Mouse (Mus musculus) thymus, postnatal 0 days (tissue): ENCODE results near the gene Zc3hc1. TPM values are rescaled to one million over a fixed set of nuclear protein-coding genes. Genes with fewer than 3 reads are reported as not detected.
"Not testable (repeated sequence)": the region's sequence is repeated elsewhere in the genome, so short reads cannot be mapped to it uniquely, and the experiment has no call there.

Source experiments
- DNase-seq: peaks from one replicate; pipeline ENCODE4 v3.0.0-alpha.2; 2015; ENCODE audit warnings: low spot score
- polyA plus RNA-seq: library from polyadenylated mRNA; unstranded; fragments of >200 nt; fragmentation: Nextera tagmentation; extraction: Ambion mirVana; gene quantifications from 2 replicates; pipeline ENCODE4 v1.2.1, GENCODE M21; 2015

The Zc3hc1 gene
- 48.8 and 49.2 TPM in 2 replicates for polyA plus RNA-seq

GRCm38 (mm10) chr6:30390714-30391697 is at the start of gene Zc3hc1:
TSS of gene Zc3hc1 (minus strand) at chr6:30391028.
- peak; percentile 88 for DNase-seq

GRCm38 (mm10) chr6:30439576-30439975 is 48.7 kb upstream of the Zc3hc1 start:
- no peak for DNase-seq

DNA sequence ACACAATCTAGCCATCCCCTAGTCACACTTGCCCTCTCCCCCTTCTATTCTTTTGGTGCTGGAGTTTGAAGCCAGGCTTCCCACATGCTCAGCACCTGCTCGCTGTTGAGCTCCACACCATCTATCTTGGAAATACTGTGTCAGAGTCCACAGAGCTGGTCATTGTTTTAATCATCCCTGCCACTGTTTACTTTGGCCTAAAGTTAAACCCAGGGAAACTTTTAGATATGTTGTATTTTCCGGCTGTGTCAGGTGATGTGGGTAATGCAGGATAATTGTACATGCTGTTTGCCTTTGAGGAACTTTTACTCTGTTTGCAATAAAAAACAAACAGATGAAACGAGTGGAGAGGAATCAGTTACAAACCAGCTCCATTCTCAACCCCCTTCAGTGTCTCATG is 46.2 kb upstream of the Zc3hc1 start:
- no peak for DNase-seq

DNA sequence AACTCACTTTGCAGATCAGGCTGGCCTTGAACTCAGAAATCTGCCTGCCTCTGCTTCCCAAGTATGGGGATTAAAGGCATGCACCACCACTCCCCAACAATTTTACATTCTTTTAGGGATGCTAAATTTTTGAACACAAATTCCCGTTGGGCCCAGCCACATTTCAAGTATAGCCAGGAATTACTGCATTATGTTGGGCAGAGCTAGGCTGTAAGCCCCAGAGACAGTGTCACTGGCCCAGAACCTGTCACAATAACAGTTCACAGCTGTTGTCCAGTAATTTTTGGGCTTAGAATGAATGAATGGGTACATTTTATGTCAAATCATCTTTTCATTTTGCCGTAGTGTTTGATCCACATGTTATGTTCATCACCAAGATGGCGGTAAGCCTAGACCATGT is 45.6 kb upstream of the Zc3hc1 start:
- DNase-seq, result no peak

DNA sequence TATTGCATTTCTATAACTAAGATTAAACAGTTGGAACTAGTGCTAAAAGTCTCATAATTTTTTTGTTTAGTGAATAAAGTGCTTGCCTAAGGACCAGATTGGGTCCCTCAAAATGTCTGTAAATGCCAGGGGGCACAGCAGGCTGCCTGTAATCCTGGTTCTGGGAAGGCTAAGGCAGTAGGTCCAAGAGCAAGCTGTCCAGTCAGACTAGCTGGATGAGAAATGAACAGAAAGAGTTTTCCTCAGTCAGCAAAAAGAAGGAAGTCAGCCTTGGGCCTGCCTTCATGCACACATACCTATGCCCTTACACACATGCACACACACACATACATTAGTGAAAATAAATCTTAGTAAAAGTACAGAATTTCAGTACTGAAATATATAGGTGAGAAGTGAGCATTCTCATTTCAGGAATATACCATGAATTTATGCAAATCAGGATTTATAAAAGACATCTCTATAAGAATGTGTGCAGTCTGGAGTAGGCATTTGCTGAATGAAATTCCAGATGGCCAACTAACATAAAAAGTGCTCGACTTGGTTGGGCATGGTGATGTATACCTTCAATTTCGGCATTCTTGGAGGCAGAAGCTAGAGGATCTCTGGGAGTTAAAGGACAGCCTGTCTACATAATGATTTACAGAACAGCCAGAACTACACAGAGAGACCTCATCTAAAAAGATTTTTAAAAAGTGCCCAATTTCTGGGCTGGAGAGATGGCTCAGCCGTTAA is 41.8 kb upstream of the Zc3hc1 start:
- DNase-seq, result no peak

DNA sequence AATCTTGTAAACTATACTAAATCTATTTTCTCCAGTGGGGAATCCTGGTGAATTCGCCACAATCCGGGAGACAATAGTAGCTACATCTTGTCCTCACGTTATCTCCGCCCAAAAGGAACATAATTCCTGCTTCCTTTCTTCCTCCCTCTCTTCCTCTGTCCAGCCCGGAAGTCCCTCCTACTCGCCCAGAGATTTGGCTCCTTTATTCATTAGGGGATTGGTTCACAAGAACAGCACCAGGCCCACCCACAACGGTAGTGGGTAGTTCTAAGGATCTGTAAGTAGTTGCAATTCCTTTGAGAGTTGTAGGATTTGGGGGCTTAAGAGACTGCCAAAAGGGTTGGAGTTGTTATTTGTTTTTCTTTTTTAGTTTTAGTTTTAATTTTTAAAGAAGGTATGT is 26.0 kb upstream of the Zc3hc1 start:
- DNase-seq, result no peak

GRCm38 (mm10) chr6:30416126-30416525 is 25.3 kb upstream of the Zc3hc1 start:
- no peak for DNase-seq

- DNase-seq, result no peak
Measured at GRCm38 (mm10) chr6:30411311-30411710, 20.5 kb upstream of the Zc3hc1 start.

DNA sequence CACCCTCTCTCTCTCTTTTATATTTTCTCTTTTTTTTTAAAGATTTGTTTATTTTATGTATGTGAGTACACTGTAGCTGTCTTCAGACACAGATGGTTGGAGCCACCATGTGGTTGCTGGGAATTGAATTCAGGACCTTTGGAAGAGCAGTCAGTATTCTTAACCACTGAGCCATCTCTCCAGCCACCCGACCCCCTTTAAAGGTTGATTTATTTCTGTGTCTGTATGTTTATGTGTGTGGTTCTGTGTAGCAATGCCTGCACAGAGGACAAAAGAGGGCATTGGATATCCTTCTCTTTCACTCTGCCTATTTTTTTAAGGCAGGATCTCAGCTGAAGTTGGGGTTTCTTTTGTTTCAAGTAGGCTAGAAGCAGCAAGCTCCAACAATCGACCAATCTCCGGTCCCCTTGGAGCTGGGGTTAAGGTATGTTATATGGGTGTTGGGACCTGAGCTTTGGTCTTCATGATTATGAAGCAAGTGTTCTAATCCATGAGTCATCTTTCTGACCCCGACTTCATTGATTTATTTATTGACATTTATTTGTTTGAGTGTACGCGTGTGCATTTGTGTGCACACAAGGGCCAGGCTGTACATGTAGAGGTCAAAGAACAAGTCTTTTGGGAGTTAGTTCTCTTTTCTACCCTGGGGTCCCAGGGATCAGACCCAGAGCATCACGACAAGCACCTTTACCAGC is 18.7 kb upstream of the Zc3hc1 start:
- DNase-seq, result no peak

DNA sequence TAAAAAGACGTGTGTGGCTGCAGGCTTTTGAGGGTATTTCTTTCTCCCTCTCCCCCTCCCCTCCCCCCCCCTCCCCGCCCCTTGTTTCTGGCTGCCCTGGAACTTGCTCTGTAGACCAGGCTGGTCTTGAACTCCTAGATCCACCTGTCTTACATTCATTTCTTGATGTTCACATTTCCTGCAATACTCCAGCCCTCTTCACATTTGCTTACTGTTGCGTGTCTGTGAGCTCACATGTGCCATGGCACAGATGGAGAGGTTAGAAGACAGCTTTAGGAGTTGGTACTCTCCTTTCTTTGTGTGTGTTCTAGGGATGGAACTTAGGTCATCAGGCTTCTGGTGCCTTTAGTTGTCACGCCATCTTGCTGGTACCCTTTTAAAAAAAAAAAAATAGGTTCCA is 17.4 kb upstream of the Zc3hc1 start:
- DNase-seq, result no peak

DNA sequence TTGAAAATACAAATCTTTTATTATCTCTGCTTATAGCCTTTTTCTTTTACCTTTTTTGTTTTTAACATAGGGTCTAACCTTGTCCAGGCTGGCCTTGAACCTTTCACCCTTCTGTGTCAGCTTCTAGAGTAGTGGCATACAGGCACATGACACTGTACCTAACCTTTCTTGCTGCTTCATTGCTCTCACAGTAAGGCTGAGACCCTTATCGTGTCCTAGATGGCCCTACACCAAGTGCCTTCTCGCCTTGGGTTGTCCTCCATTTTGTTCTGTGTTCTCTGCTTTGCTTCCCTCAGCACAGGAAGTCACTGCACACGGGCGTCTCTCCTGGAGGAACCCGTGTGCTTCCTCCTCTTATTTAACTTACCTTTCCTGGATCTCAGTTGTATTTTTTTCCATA is 13.8 kb upstream of the Zc3hc1 start:
- no peak for DNase-seq

GRCm38 (mm10) chr6:30403465-30403864 is 12.6 kb upstream of the Zc3hc1 start:
- peak; percentile 78 for DNase-seq

DNA sequence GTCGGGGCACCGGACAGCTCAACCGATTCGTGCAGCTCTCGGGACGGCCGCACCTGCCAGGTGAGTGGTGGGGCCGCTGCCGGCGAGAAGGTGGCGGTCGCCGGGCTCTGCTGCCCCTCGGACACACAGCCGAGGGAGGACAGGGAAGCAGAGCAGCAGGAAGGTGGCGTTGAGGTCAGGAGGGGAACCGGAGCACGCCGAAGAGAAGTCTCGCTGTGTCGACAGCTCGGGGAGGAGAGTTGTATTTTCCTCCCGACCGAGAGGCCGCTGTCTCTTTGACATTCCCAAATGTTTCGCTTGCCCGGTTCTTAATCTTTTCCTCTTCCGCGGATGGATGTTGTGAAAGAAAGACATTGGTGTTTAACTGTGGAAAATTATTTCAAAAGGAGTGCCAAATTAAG is 11.3 kb upstream of the Zc3hc1 start:
- DNase-seq, result peak; percentile 26

GRCm38 (mm10) chr6:30401308-30402015 is 10.6 kb upstream of the Zc3hc1 start, which contains the start of gene Klhdc10:
TSS of gene Klhdc10 (plus strand) at chr6:30401868.
- DNase-seq, result peak; percentile 99

- DNase-seq, result peak; percentile 48
Measured at GRCm38 (mm10) chr6:30400716-30401115, 9.9 kb upstream of the Zc3hc1 start.

DNA sequence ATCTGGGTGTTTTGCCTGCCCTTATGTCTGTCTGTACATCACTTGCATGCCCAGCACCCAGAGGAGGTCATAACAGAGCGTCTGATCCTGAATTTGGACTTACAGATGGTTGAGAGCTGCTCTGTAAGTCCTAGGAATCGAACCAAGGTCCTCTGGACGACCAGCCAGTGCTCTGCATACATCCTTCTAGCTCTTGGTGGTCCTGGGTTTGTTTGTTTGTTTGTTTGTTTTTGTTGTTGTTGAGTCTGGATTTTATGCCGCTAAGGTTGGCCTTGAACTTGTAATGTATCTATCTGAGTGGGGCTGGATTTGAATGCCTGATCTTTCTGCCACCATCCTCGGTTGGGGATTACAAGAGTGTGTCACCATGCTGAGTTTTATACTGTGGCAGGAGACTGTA is 9.3 kb upstream of the Zc3hc1 start:
- DNase-seq, result no peak

- DNase-seq, result no peak
Measured at GRCm38 (mm10) chr6:30391996-30392395, 1.2 kb upstream of the Zc3hc1 start.

DNA sequence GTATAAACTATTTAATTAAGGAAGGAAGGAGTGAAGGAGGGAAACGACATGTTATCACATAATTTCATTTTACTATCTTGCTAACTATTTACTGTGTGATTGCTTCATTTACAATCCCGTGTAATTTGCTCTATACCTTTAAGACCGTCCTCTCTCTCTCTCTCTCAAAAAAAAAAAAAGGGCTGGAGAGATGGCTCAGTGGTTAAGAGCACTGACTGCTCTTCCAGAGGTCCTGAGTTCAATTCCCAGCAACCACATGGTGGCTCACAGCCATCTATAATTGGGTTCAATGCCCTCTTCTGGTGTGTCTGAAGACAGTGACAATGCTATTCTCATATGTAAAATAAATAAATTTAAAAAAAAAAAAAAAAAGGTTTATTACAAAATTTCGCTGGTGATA is 557 bp downstream of the Zc3hc1 start:
- not testable (repeated sequence) for DNase-seq

DNA sequence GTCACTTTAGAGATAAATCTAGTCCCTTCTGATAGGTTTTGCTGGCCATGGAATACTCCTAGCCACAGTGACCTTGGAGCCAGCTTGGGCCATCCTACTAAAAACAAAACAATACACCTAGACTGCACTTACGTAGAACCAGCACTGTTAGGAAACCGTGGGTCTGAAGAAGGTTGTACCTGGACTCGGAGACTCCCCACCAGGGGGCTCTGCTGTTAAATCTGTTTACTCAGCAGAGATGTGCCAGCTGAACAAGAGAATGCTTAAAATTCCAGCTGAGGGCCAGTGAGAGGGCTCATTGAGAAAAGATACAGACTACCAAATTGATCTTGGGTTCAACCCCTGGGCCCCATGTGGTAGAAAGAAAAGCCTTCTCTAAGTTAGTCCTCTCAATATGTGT is 9.7 kb downstream of the Zc3hc1 start:
- peak; percentile 36 for DNase-seq

GRCm38 (mm10) chr6:30375791-30376190 is 15.0 kb downstream of the Zc3hc1 start:
- no peak for DNase-seq
